Mouse (Mus musculus): ENCODE results near the gene Ano1.

Ano1 gene

DNA sequence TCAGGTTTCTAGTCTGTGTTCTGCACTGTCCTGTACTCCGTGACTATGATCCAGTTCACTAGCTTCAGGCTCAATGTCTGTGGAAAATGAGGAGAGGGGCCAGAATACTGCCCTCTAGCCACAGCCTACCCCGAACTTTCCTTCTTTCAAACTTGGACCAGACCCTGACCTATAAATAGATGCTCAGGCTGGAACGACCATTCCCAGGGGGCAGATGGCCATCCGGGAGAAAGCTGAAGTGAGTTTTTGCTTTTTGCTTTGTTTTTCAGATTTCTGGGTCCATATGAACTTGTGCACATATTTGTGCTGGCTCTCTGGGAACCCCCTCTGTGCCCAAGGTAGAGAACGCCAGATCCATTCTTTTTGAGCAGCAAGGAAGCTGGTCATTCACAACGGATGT, 116.9 kb downstream of the Ano1 start:
- no peak for DNase-seq (ENCODE audit: low spot score)

DNA sequence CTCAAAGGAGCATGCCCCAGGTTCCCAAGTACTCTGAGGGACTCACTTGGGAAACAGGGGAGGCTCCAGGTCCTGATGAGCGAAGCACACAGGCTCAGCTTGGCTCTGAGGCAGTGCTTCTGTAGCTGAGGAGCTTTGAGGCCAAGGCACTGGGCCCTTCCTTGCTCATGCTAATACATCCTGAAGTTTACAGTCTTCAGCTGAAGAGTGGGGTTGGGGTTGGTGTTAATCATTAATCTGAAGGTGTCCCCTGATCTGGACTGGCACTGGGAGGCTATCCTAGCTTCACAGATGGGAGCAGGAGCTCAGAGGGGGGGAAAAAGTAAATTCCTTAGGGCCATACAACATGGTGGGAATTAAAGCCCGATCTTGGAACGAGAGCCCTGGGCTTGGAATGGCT, 117.3 kb downstream of the Ano1 start:
- no peak for DNase-seq (ENCODE audit: low spot score)

DNA sequence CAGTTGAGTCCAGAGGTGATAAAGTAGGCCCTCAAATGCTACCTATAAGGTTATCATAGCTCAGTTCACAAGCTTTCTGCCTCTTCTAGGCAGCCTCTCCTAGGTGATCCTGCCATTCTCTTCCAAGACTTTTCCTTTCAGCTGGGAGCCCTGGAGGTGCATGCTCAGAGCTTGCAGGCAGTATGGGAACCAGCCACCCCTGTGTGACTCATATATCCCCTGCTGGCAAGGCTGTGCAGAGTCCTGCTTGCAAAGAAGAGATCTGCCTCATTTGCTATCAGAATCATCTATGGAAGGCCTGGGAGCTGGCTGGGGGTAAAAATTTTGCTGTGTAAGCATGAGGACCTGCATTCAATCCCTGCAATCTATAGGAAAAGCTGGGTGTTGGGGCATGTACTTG, 119.5 kb downstream of the Ano1 start:
- no peak for DNase-seq (ENCODE audit: low spot score)

DNA sequence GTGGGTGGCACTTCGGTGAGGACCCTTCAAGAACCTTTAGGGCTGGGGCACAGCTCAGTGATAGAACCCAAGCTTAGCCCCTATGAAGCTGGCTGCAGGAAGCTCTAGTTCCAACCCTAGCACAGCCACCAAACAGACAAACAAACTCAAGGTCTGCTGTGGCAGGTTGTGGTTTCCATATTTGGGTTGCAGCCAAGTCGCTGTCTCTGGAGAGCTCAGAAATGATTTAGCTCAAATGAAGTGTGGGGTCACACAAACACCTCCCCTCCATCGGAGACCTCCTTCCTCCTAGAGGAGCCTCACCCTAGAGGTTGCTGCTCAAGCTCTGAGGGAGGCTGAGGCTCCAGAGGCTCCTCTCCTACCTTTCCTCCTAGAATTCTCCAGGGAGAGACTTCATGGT, 121.2 kb downstream of the Ano1 start:
- no peak for DNase-seq (ENCODE audit: low spot score)

DNA sequence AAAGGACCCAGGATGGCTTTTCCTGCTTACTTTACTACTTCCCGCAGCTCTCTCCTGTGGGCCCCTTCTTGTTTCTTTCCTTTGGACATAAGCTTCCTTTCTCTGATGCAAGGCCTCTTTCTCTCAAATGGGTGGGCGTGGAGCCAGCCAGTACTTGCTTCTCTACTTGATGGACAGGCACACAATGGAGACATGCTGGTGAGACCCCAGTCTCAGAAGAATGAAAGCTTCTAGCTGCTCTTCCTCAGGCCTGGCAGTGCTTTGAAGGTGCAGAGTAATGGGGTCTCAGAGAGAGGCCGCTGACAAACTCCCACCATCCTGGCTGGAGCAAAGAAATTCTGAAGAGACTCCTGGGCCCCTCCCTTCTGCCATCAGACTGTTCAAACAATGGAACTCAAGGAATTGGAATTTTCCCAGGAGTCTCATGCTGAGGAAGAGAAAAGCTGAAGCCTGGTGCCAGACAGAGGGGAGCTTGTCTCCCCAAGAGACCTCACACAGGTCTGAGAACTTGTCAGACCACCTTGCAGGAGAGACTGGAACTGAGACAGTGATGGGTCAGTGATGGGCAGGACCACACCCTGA, 123.3 kb downstream of the Ano1 start:
- no peak for DNase-seq (ENCODE audit: low spot score)

DNA sequence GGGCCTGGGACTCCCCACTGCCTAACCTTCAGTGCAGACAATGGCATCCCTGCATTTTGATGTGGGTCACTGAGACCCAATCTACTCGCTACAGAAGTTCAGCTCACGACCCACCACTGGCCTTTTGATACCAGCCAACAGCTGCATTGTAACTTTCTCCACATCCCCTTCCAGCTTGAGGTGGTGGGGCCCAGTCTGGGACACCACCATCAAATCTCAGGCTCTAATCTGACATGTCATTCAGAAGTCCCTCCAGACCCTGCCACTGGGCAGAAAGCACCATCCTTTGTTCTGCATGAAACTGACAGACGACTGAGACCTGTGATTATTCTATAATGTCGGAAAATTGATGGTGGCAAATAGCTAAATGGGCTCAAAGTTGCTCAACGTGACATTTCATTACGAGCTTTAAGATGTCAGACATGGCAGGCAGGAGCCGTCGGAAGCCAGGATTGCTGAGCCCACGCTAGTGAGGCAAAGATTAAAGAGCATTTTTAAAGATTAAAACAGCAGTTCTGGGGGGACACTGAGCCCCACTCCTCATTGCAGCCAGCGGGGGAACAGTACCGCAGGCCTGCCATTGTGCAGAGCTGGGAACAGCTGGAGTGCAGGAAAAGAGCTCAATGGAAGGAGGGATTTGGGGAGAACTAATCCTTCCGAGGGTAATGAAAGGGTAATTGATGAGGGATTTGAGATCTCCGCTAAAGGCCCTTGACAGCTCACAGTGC, 124.0 kb downstream of the Ano1 start:
- DNase-seq (ENCODE audit: low spot score), result no peak

DNA sequence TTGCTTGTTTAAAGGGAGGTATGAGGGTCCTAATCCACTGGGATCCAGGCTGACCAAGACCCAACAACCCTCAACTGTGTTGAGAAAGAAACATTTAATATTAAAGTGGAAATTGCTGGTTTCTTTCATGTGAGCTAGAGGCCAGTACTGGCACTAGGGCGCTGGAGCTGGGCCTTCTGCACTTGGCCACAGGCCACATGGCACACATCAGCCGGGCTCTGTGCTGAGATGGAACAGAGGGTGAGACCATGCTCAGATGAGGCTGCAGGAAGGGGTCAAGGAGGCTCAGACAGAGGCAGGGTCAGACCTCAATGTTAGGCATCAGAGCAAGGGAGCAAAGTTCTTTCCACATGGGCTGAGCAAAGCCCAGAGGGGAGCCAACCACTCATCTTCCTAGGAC, 125.7 kb downstream of the Ano1 start:
- DNase-seq (ENCODE audit: low spot score), result no peak

DNA sequence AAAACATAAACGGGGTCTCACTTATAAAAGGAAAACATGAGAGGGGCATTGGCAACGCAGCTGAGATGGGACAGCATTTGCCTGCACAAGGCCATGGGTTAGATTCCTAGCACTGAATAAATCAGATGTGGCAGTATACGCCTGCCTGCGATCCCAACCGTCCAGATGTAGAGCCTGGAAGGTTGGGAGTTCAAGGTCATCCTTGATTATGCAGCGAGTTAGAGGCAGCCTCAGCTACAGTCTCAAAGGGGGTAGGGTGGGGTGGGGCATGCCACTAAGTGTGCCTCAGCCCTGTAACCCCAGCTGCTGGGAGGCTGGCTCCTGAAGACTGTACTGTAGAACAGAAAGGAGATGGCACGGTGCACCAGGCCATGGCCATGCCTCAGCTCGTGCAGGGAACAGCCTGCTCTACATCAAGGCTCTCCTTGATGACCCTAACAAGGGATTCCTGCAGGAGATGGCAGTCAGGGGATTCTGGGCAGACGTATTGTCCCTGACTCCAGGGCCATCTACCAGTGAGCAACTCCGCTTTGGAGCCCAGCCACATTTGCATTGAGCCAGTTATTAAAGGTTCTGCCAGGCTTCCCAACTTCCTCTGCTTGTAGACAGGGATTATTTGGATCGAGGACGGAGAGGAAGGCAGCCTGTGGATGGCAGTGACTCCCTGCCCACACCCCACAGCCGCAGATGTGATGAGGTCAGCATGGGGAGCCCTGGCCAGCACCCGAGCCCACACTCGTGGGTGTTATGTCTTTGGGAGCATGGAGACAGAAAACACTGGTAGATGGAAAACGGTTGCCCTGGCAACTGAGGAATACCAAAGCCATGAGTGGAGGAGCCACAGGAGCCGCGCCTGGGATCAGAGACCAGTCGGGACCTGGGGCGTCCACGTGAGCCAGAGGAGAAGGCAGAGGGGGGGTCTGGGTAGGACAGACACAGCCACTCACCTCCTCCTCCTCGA, 130.8 kb downstream of the Ano1 start:
- peak; percentile 26 for DNase-seq (ENCODE audit: low spot score)

DNA sequence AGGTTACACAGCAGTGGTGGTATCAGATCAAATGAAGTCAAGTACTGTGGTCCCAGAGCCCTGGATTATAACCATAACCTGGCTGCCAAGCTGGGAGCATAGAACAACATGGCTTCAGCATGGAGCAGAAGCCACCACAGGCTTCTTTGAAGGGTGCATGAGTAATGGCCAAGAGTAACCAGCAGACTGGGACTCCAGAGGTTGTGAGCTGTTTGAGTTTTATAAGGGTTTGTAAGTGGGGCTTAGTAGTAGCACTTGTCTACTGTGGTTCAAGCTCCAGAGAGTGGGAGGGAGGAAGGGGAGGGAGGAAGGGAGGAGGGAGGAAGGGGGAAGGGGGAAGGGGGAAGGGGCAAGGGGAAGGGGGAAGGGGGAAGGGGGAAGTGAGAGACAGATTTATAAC, 131.5 kb downstream of the Ano1 start:
- no peak for DNase-seq (ENCODE audit: low spot score)

DNA sequence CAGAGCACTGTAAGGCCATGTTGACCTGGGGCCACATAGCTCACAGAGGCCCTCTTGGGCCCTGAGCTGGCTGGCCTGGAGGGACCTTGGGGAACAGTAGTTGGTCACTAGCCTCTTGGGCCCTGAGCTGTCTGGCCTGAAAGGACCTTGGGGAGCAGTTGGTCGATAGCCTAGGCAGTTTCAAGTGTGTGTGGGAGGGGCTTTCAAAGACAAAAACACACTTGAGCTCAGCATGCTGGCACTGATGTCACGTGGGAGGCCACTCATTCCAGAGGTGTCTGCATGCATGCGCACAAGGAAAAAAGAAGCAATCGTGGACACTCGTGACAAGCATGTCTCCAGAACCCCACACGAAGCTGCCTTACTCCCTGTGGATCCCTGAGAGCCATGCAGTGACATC, 136.4 kb downstream of the Ano1 start:
- no peak for DNase-seq (ENCODE audit: low spot score)

DNA sequence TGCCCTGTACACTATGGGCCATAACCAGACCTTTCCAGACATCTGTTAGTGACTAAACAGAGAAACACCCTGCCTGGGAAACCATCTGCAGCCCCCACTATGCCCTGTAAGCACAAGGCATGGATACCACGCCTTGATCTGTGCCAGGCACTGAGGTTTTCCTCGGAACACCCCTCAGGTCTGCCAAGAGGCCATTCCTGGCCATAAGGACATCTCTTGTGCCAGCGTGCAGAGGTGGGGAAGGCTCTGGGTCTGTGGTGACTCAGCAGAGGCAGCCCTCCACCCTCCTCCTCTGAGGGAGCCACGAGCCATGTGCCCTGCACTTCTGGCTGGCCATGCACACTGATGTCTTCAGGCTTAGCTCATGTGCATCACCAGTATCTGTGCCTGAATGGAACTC, 138.9 kb downstream of the Ano1 start:
- DNase-seq (ENCODE audit: low spot score), result peak; percentile 33

DNA sequence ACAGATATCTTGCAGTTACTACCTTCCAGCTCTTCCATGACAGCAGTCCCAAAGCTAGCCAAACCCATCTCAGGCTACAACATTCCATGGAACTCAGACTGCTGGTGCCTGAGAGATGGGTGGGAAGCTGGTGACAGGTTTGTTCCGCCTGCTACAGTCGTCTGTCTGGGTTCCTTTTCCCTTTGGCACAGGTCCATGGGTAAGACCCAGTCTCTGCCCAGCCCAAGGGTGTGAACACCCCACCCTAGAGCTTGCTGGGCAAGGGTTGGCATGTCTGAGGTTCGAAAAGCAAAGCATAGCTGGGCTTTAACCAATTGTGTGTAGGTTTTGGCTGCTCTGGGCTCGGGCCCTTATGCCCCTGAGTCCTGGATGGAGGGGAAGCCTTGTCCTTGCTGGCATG, 139.4 kb downstream of the Ano1 start:
- DNase-seq (ENCODE audit: low spot score), result peak; percentile 65

DNA sequence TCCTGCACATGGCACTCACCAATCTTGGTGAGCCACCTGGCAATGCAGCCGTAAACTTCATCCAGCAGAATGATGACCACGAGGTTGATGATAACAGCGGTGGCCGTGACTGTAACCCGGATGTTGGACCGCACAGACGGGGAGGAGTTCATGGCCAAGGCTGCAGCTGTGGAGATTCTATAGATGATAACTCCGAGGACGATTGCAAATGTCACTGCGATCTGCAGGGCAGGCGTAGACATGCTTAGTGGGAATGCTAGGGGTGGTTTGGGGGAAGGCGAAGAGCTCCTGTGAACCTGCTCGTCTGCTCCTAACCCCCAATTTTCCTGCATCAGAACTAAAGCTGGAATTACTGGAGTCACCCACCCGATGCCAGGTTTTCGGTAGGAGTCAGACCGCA, 140.2 kb downstream of the Ano1 start:
- peak; percentile 65 for DNase-seq (ENCODE audit: low spot score)

DNA sequence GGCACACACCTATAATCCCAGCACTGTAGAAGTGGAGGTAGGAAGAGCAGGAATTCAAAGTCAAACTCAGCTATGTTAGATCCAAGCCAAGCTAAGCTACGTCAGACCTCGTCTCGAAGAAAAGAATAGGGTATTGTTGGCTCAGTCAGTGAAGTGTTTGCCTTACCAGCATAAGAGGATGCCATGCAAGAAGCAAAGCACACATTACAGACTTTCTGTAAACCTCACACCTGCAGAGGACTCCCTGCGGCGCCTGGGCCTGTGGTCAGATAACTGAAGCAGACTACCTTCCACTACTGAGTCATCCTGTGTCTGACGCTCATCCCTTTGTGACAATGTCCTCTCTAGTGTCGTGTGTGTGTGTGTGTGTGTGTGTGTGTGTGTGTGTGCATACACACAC, 142.2 kb downstream of the Ano1 start:
- no peak for DNase-seq (ENCODE audit: low spot score)

DNA sequence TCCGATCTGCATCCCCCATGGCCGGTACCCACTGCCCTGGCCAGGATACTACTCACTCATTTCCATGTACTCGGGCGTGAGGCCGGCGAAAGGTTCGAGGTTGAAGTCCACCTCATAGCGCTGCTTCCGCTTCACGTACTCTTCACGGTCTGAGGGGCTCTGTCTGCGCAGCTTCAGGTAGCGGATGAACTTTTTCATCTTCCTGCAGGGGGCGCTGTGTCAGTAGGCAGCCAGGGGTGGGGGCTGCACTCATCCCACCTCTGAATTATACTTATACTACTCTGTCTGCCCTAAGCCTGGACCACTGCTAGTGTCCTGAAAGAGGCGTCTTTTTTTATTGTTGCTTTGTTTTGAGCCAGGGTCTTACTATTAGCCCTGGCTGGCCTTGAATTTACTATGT, 143.9 kb downstream of the Ano1 start:
- no peak for DNase-seq (ENCODE audit: low spot score)

DNA sequence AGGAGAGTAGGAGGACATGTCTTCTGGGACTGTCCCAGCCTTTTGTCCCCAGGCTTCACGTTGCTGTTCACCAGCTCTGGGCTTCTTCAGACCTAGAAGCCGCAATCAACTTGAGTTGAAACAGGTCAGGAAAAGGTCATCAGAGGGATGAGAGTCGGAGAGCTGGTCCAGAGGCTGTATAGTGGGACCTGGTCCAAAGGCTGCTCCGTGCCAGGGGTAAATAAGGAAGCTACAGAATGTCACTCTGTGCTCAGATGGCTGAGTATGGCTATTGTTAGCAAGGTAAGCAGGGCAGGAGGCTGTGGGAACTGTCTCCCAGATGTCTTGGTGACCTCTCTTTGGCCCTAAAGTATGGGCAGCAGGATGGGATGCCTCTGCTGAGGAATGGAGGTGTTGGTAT, 147.0 kb downstream of the Ano1 start:
- peak; percentile 34 for DNase-seq (ENCODE audit: low spot score)

DNA sequence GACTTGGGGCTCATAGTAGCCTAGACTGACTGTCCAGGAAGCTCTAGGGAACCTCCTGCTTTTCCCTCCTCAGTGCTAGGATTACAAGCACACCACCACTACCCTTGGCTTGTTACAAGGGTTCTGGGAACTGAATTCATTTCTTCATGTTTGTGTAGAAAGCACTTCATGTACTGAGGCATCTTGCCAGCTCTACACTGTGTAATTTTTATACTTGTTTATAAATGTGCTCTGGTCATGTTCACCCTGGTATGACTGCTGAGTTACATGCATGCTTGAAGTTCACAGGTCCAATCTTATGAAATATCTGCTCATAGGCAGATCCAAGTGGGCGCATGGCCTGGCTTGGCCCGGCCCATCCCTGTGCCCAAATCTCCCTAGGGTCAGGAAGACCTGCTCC, 147.5 kb downstream of the Ano1 start:
- DNase-seq (ENCODE audit: low spot score), result no peak

DNA sequence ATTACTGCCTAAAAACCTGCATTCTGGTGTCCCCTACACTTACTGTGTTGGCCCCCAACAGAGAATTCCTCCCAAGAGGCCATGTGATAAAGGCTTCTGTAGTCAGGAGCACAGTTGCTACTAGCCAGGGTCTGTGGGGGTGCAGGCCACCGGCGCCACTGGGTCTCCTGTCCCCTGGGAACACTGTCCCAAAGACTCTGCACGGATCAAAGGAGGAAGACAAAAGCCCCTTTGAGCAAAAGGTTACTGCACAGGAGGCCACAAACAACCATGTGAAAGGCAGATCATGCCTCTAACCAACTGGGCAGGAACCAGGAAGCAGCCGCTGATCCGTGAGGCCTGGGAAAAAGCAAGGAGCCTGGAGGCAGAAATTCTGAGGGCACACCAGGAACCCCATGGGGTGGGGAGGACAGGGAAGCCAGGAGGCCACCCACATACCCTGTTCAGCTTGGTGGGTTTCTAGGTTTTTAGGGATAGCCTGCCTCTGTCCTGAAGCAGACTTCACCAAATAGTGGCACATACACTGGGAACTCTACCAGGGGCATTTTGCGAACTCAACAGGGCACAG, 151.4 kb downstream of the Ano1 start:
- no peak for DNase-seq (ENCODE audit: low spot score)

DNA sequence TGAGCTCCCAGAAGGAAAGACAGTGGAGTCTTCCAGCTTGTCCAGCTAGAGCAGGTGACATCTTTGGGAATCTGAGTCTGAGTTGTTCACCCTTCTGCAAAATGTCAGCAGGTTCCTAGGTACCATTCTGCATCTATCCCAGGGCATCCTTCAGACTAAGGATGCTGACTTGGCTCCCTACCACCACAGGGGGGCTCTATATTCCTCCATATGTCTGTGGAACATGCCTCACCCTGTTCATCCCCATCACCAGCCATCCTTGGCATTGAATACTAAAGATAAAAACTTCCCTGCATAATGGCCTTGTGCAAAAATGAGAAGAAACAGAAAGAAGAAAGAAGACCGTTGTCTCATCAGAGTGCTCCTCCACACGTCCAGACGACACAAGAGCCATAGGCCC, 162.3 kb downstream of the Ano1 start:
- no peak for DNase-seq (ENCODE audit: low spot score)

DNA sequence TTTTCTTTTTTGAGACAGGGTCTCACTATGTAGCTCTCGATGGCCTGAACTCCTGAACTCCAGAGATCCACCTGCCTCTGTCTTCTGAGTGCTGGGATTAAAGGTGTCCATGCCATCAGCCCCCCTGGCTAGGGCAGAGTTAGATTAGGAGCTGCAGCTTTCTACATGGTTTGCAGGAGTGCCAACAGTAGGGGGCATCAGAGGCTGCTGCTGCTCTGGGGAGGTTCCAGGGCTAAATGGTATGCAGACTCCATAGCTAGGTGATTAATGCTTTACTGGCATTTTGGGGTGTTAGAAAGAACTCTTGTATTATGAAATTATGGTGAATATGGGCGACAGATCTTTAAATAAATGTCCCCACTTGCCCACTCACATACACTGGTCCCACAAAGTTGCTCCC, 164.5 kb downstream of the Ano1 start:
- DNase-seq (ENCODE audit: low spot score), result peak; percentile 50

DNA sequence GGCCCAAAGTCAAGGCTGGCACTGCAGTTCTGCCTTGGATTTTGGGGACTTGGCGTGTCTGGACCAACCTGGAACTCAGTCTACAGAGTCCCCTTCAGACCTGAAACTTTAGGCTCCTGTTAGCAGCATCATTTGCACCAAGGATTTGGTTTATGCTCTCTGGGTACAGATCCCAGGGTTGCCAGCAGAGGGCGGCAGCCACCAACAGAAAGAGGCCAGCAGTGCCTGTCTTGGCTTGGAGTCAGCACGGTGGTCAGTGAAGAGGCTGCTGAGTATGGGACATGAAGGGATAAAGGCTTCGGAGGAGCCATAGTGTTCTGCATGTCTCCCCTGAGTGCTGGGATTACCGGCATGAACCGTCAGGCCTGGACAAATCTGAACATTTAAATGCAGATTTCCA, 166.1 kb downstream of the Ano1 start:
- DNase-seq (ENCODE audit: low spot score), result peak; percentile 74

DNA sequence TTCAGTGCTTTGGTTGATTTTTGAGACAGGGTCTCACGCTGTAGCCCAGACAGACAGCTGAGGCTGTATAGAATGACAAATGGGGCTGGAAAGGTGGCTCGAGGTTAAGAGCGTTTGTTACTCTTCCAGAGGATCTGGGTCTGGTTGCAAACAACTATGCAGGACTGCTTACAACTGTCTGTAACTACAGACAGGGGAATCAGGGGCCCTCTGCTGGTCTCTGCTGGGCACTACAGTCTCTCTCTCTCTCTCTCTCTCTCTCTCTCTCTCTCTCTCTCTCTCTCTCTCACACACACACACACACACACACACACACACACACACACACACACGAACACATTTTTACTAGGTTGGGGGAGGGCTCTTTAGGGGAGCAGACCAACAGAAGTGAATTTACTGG, 168.2 kb downstream of the Ano1 start:
- DNase-seq (ENCODE audit: low spot score), result peak; percentile 52

All from urinary bladder, postnatal 14 days (tissue).